8 mouse cellular contexts compared by ENCODE assay signal in genomic region chr4:130531645-130532280, GRCm38 (mm10). TPM values are rescaled to one million over a fixed set of nuclear protein-coding genes. Genes with fewer than 3 reads are reported as not detected.
DNase-seq lines count a peak whose midpoint lies in the region; ATAC-seq lines count a peak whose summit lies in the region.

No protein-coding gene starts in this region.

- 25% methylated on average over 28 of the region's 28 CpGs for WGBS in forebrain, embryonic 12.5 days
- 11% methylated on average over 28 of the region's 28 CpGs for WGBS in heart, embryonic 16.5 days
- 23% methylated on average over 28 of the region's 28 CpGs for WGBS in neural tube, embryonic 14.5 days

- H3K27me3 ChIP-seq in forebrain, embryonic 12.5 days, result no peaks in the 10 kb centered on the region
- H3K27me3 ChIP-seq in heart, embryonic 16.5 days (ENCODE audit: control insufficient read depth, insufficient read depth, low read length), result peaks cover 2% of the 10 kb centered on the region; the same call in 1 of the 2 replicates
- no peaks in the 10 kb centered on the region for H3K27me3 ChIP-seq in neural tube, embryonic 14.5 days (ENCODE audit: control insufficient read depth, insufficient read depth, low read length)

- no peak overlapping the region for H3K4me3 ChIP-seq in forebrain, embryonic 12.5 days (replicated peaks)
- H3K4me3 ChIP-seq in heart, embryonic 16.5 days (ENCODE audit: low read length), result peak overlapping the region; percentile 19; the same call in 1 of the 2 replicates
- H3K4me3 ChIP-seq in neural tube, embryonic 14.5 days (ENCODE audit: low read depth, low read length), result no peak overlapping the region

- peaks cover 6% of the 10 kb centered on the region for H3K4me1 ChIP-seq in forebrain, embryonic 12.5 days
- peaks cover 5% of the 10 kb centered on the region for H3K4me1 ChIP-seq in heart, embryonic 16.5 days (ENCODE audit: control insufficient read depth, insufficient read depth, low read length)
- no peaks in the 10 kb centered on the region for H3K4me1 ChIP-seq in neural tube, embryonic 14.5 days (ENCODE audit: control insufficient read depth, insufficient read depth, low read length)

- 0 out of 2 replicates have a peak overlapping the region, but pooled peaks have one; percentile 13 for H3K27ac ChIP-seq in forebrain, embryonic 12.5 days
- H3K27ac ChIP-seq in heart, embryonic 16.5 days (ENCODE audit: low read length), result no peak overlapping the region
- no peak overlapping the region for H3K27ac ChIP-seq in neural tube, embryonic 14.5 days (ENCODE audit: low read depth, low read length)

- peak; percentile 43 to 49 for DNase-seq in CD8-positive naive resting alpha-beta T cell, adult 2 months (ENCODE audit: low read depth in 2 of 2, low spot score in 2 of 2)
- peak; percentile 83 to 88 for DNase-seq in kidney, postnatal 25 days
- DNase-seq in lung, adult 18-20 months, result peak; percentile 37 to 59
- DNase-seq in thymus, adult 18-20 months, result peak; percentile 9 to 25

- H3K36me3 ChIP-seq in forebrain, embryonic 12.5 days (replicated peaks), result peaks cover 34% of the 10 kb centered on the region
- no peaks in the 10 kb centered on the region for H3K36me3 ChIP-seq in heart, embryonic 16.5 days (ENCODE audit: control insufficient read depth, insufficient read depth)
- H3K36me3 ChIP-seq in neural tube, embryonic 14.5 days (ENCODE audit: control insufficient read depth, insufficient read depth, low read length), result peaks cover 11% of the 10 kb centered on the region; the same call in 1 of the 2 replicates

- H3K9ac ChIP-seq in forebrain, embryonic 12.5 days, result no peak overlapping the region
- peak overlapping the region; percentile 45; the same call in 1 of the 2 replicates for H3K9ac ChIP-seq in heart, embryonic 16.5 days (ENCODE audit: low read length)
- no peak overlapping the region for H3K9ac ChIP-seq in neural tube, embryonic 14.5 days (replicated peaks; ENCODE audit: low read depth, low read length)

- ATAC-seq in cerebellum, adult (ENCODE audit: insufficient number of reproducible peaks, low FRiP score, low TSS enrichment), result 0 out of 2 replicates have a peak, but pooled peaks have one; percentile 42
- ATAC-seq in forebrain, embryonic 12.5 days (ENCODE audit: low FRiP score), result peak; percentile 63
- peak; percentile 71 for ATAC-seq in heart, embryonic 16.5 days (replicated peaks; ENCODE audit: extremely low read depth, insufficient read depth, low FRiP score)
- ATAC-seq in neural tube, embryonic 14.5 days (ENCODE audit: low read depth), result peak; percentile 54

- no peaks in the 10 kb centered on the region for H3K9me3 ChIP-seq in forebrain, embryonic 12.5 days
- peaks cover 3% of the 10 kb centered on the region; the same call in 1 of the 2 replicates for H3K9me3 ChIP-seq in heart, embryonic 16.5 days (replicated peaks; ENCODE audit: control insufficient read depth, low read length)
- no peaks in the 10 kb centered on the region for H3K9me3 ChIP-seq in neural tube, embryonic 14.5 days (ENCODE audit: control insufficient read depth, low read length)

- peak overlapping the region; percentile 17 for H3K4me2 ChIP-seq in forebrain, embryonic 12.5 days
- H3K4me2 ChIP-seq in heart, embryonic 16.5 days (ENCODE audit: low read depth, low read length), result peak overlapping the region; percentile 60
- peak overlapping the region; percentile 29; the same call in 1 of the 2 replicates for H3K4me2 ChIP-seq in neural tube, embryonic 14.5 days (ENCODE audit: low read depth, low read length)

RNA-seq across cellular contexts. Expression of gene Nkain1, which starts 42.2 kb away (rescaled TPM):
- polyA plus RNA-seq in forebrain, embryonic 12.5 days (2016; fragmentation: Nextera tagmentation; extraction: Ambion mirVana), result 7.0 and 11.0 TPM in 2 replicates
- 0.12 and 0.49 TPM in 2 replicates for polyA plus RNA-seq in heart, embryonic 16.5 days (2015; fragmentation: Nextera tagmentation; extraction: Ambion mirVana)
- polyA plus RNA-seq in neural tube, embryonic 14.5 days (2014; fragmentation: Nextera tagmentation; extraction: Ambion mirVana), result 17.4 and 19.9 TPM in 2 replicates

Comparison
In these comparisons a context has a peak if more than half of its experiments do, and no peak if none do; other contexts are left out.
1. DNase-seq: peak in every context shown above with its lines; median percentile 86 in kidney, postnatal 25 days; 48 in lung, adult 18-20 months; 46 in CD8-positive naive resting alpha-beta T cell, adult 2 months; 17 in thymus, adult 18-20 months.